Mouse (Mus musculus) forebrain, embryonic 14.5 days (tissue): ENCODE data around the gene Bloc1s1. TPM values are rescaled to one million over a fixed set of nuclear protein-coding genes. Genes with fewer than 3 reads are reported as not detected.

Source experiments
- ATAC-seq: fragments of 200-750 bp; cut with Nextera tagmentation; 2 replicates; pipeline ENCODE4 v1.8.0; 2017; ENCODE audit warnings: mild to moderate bottlenecking, moderate library complexity
- DNase-seq: peaks from one replicate; pipeline ENCODE4 v3.0.0-alpha.2; 2015; ENCODE audit warnings: low spot score
- H3K27ac ChIP-seq: fragments of 300-500 bp; sonication (generic); 2 replicates; pipeline ENCODE4 v1.5.1; 2014; ENCODE audit warnings: low read depth, mild to moderate bottlenecking, control low read depth, low read length, moderate library complexity
- H3K27me3 ChIP-seq: fragments of 300-500 bp; sonication (generic); replicated peaks from 2 replicates; pipeline ENCODE4 v1.6.1; 2014; ENCODE audit warnings: low read length, control low read depth, mixed read lengths; ENCODE audit not compliant: control insufficient read depth, insufficient read depth
- H3K36me3 ChIP-seq: fragments of 300-500 bp; sonication (generic); 2 replicates; pipeline ENCODE4 v1.6.1; 2014; ENCODE audit warnings: low read length, control low read depth; ENCODE audit not compliant: control insufficient read depth, insufficient read depth
- H3K4me1 ChIP-seq: fragments of 300-500 bp; sonication (generic); 2 replicates; pipeline ENCODE4 v1.6.1; 2014; ENCODE audit warnings: antibody characterized with exemption, low read length, control low read depth; ENCODE audit not compliant: control insufficient read depth, insufficient read depth
- H3K4me2 ChIP-seq: fragments of 300-500 bp; sonication (generic); 2 replicates; pipeline ENCODE4 v1.6.1; 2014; ENCODE audit warnings: mild to moderate bottlenecking, control low read depth, low read length
- H3K4me3 ChIP-seq: fragments of 300-500 bp; sonication (generic); 2 replicates; pipeline ENCODE4 v1.5.1; 2014; ENCODE audit warnings: low read depth, low read length, control low read depth
- H3K9ac ChIP-seq: fragments of 300-500 bp; sonication (generic); 2 replicates; pipeline ENCODE4 v1.6.1; 2014; ENCODE audit warnings: mild to moderate bottlenecking, low read length, control low read depth, moderate library complexity
- H3K9me3 ChIP-seq: fragments of 300-500 bp; sonication (generic); replicated peaks from 2 replicates; pipeline ENCODE4 v1.6.1; 2016; ENCODE audit warnings: low read length, control low read depth, mixed read lengths; ENCODE audit not compliant: control insufficient read depth
- WGBS: fragments of 180-500 bp; shearing (Covaris S2); extraction: QIAGEN DNeasy Blood & Tissue Kit; methylation state at CpG from one replicate; pipeline ENCODE4 v1.1.7; 2014; 5-methylcytosine and 5-hydroxymethylcytosine counted together
- polyA plus RNA-seq: library from polyadenylated mRNA; unstranded; fragments of >200 nt; fragmentation: Nextera tagmentation; extraction: Ambion mirVana; gene quantifications from 2 replicates; pipeline ENCODE4 v1.2.1, GENCODE M21; 2014

The Bloc1s1 gene
- polyA plus RNA-seq, 1 experiment from 2014 or later = 295 TPM

DNA sequence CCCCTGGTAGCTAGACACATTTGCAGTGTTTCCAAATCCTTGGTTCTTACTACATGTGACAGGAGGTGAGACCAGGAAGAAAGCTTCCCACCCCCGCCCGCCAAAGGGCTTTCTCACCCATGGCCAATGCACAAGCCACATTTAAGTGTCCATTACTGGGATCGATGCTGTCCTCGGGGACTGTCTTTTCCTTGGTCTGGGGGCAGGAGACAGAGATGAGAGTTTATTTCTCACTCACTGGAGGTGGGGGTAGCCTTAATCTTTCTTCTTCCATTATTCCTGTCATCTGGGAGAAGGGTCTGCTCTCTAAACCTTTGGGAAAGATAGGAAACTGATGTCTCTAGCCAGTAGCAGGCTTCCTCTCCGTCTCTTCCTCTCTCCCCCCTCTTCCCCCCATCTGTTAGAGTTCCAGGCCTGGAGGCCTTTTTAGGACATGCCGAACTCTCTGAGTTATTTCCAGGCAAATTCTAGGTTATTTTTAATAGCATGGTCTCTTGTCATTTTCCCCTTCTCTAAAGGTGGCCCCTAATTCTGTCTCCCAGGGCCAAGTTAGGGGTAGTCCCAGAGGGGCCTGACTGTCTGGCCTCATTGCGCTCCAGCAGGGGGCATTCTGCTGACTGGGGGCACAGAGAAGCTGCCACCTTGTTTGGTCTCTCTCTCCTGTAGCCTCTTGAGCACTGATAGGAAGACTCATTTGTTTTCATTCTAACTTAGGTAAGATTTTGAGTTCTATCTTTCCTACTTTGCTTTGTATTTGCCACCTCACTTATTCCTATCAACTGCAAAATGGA, 11.4 kb upstream of the Bloc1s1 start:
- peaks cover 6% of the 10 kb centered on the region; the same call in 1 of the 2 replicates for H3K4me1 ChIP-seq
- DNase-seq (no peak), ATAC-seq (no peak)
- no peaks in the 10 kb centered on the region for H3K36me3 ChIP-seq
- H3K9me3 ChIP-seq = no peaks in the 10 kb centered on the region
- no peak overlapping the region for H3K4me3 ChIP-seq
- H3K9ac ChIP-seq = no peak overlapping the region
- H3K27ac ChIP-seq = no peak overlapping the region
- 70% methylated on average over 7 of the region's 7 CpGs for WGBS
- peaks cover 41% of the 10 kb centered on the region for H3K27me3 ChIP-seq
- no peak overlapping the region for H3K4me2 ChIP-seq

DNA sequence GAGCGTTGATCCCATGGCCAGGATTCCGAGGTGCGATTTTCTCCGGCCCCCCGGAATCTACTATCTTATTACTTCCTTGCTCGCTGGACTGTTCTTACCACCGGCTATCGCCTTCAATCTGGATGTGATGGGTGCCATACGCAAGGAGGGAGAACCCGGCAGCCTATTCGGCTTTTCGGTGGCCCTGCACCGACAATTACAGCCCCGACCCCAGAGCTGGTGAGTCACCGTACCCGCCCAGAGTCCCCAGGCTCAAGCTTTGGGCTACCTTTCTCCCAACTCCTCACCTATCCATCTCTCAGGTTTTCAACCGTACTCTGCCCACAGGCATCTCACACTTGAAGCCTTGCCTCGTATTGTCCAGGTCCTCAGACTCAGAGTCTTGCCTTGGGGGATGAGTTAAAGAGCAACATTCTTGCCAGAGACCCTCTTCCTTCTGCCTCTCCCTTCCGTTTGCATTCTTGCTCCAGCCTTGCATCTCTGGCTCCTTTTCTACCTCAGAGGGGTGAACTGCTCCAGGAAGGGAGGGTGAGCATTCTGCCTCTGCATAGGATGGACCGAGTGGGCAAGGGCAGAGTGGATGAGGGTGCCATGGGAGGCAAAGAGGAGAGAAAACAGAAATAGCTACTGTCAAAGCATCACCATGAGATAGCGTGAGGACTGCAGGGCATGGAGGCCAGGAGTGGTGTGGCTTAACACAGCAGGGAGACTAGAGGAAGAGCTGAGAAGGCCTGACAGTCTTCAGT, 10.3 kb upstream of the Bloc1s1 start:
- H3K4me1 ChIP-seq = peaks cover 6% of the 10 kb centered on the region; the same call in 1 of the 2 replicates
- no peaks in the 10 kb centered on the region for H3K9me3 ChIP-seq
- H3K4me3 ChIP-seq = peak overlapping the region; percentile 38
- peak overlapping the region; percentile 54 for H3K9ac ChIP-seq
- ATAC-seq = peak; percentile 35
- H3K4me2 ChIP-seq = peak overlapping the region; percentile 69
- H3K36me3 ChIP-seq = no peaks in the 10 kb centered on the region
- H3K27ac ChIP-seq = no peak overlapping the region
- peaks cover 41% of the 10 kb centered on the region for H3K27me3 ChIP-seq
- no peak for DNase-seq
- 2% methylated on average over 21 of the region's 21 CpGs for WGBS

DNA sequence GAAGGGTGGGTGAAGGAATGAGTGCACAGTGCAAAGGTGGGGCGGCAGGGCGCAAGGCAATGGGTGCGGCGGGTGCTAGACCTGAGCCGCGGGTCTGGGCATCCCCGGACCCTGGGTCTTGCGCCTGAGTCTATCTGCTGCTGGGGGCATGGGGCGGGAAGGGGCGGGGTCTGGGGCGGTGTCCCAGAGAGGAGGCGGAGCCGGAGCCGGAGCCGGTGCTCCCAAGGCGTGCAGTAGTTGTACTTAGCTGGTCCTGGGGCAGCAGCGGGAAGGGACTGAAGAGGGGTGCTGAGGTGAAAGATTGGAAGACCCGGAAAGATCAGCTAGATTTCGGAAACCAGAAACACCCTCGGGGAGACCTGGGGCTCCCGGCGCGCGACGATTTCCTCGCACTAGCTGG, 9.7 kb upstream of the Bloc1s1 start, which contains the start of gene Itga7:
Itga7 (plus strand) TSS at position 245 of the 400 bp plus-strand sequence.
- under 1% methylated on average over 26 of the region's 26 CpGs for WGBS
- Histone ChIP-seq H3K27ac (no peak within 1 kb of the TSS), H3K36me3 (no peaks in the 10 kb centered on the region), H3K9ac (peak within 1 kb of the TSS; percentile 54), H3K4me2 (peak within 1 kb of the TSS; percentile 69), H3K4me1 (peaks cover 6% of the 10 kb centered on the region; the same call in 1 of the 2 replicates), H3K9me3 (no peaks in the 10 kb centered on the region), H3K4me3 (peak within 1 kb of the TSS; percentile 38), H3K27me3 (peaks cover 41% of the 10 kb centered on the region)
- ATAC-seq (peak; percentile 77), DNase-seq (peak; percentile 41)

DNA sequence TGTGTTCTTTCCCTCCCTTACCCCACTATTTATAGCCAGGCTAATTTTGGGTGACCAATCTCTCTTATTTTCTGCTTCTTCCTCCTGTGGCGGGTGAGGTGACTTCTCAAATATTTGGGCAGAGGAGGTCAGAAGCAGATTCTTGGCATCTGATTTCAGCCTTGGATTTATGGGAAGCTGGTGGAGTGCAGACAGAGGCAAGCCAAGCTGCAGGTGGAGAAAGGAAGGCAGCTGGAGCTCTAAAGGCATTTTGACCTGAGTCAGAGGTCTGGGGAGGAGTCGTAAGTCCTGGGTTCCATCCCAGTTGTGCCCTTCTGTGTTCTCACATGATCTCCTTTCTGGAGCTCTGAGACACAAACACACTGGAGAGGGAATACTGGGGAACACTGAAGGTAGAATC, 7.6 kb upstream of the Bloc1s1 start:
- ATAC-seq (no peak), DNase-seq (no peak)
- H3K27me3 ChIP-seq = peaks cover 41% of the 10 kb centered on the region
- no peaks in the 10 kb centered on the region for H3K36me3 ChIP-seq
- peaks cover 10% of the 10 kb centered on the region; the same call in 1 of the 2 replicates for H3K4me1 ChIP-seq
- H3K9ac ChIP-seq = no peak overlapping the region
- WGBS = 75% methylated on average over 2 of the region's 2 CpGs
- H3K27ac ChIP-seq = no peak overlapping the region
- no peak overlapping the region for H3K4me3 ChIP-seq
- H3K4me2 ChIP-seq = no peak overlapping the region
- no peaks in the 10 kb centered on the region for H3K9me3 ChIP-seq

DNA sequence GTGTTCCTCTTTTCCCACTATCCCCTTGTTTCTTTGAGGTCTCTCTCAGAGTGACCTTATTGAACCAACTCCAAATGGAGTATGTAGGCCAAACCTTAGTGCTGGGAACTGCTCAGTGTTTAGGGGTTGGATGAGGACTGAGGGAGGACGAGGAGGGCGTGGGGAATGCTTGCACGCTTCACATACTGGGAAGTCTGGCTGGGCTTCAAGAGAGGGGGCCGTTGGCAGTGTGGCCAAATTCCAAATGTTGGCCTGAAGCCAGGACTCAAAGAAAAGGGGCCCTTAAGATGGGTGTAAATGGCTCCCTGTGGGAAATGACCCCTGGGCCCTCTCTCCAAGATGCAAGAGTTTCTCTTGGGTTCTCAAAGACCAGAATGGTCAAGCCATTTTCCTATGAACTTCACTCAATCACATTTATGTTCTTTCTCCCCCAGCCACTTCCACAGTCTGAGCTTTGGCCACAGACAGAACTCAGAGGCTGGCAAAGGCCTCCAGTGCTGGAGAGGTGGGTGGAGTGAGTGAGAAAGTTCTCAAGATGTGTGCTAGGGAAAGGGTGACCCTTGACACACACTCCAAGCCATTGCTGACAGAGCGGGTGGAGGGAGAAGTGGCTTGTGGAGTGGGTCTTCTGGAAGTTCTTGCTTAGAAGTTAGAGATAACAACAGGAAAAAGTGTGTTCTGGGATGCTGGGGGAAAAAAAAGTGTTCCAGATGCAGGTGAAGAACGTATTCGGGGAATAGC, 6.0 kb upstream of the Bloc1s1 start:
- no peak overlapping the region for H3K27ac ChIP-seq
- no peaks in the 10 kb centered on the region for H3K36me3 ChIP-seq
- H3K4me3 ChIP-seq = no peak overlapping the region
- peaks cover 31% of the 10 kb centered on the region for H3K27me3 ChIP-seq
- ATAC-seq (no peak; the same call in 1 of the 2 replicates), DNase-seq (peak; percentile 41)
- H3K9me3 ChIP-seq = no peaks in the 10 kb centered on the region
- H3K9ac ChIP-seq = no peak overlapping the region
- H3K4me1 ChIP-seq = peaks cover 10% of the 10 kb centered on the region; the same call in 1 of the 2 replicates
- 48% methylated on average over 7 of the region's 7 CpGs for WGBS
- no peak overlapping the region for H3K4me2 ChIP-seq

DNA sequence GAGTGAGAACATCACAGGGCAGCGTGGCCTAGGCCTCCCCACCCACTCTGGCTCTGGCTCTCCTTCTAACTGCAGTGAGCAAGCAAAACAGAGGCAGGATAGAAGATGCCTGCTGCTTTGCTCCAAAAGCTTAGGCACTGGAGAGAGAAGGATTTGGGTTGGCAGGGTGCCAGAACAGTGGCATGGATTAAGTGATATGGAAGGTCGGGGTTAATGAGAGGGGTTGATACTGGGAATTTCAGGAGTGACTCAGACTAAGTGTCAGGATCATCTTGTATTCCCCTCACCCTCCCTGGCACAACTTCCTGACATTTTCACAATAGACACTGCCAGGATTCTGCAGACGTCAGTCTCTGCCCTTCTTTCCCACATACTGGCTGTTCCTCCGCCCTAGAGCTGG, 4.5 kb upstream of the Bloc1s1 start:
- Histone ChIP-seq H3K9ac (no peak overlapping the region), H3K4me3 (no peak overlapping the region), H3K9me3 (no peaks in the 10 kb centered on the region), H3K36me3 (no peaks in the 10 kb centered on the region), H3K4me2 (no peak overlapping the region), H3K27ac (no peak overlapping the region), H3K4me1 (peaks cover 12% of the 10 kb centered on the region), H3K27me3 (peaks cover 21% of the 10 kb centered on the region)
- ATAC-seq = no peak
- peak; percentile 46 for DNase-seq
- 11% methylated on average over 4 of the region's 4 CpGs for WGBS

DNA sequence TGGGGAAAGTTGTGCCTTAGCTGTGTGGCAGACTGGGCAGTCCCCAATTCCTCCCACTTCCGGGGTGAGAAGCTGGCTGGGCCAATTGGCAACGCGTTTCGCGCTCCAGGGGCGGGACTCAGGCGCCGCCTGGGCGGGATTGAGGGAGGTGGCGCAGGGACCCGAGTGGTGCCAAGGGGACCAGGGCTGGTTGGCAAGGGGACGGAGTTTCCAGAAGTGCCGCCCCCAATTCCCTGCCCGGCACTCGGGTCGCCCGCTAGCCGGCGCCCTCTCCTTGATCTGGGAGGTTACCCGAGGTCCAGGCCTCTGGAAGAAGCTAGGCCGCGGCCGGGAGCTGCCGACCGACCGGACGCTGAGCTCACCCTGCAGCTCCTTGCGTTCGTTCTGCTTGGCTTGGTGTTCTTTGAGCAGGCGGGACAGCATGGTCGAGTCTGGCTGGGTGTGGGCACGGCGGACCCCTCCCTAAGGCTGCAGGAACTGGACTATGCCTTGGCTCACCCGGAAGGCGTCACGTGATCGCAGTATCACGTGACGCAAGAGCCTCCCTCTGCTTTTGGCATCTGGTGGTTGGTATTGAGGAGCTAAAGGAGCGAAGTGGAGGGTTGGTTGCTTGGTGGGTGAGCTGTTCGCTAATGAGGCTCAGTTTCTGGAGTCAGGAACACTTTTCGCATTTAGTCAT, 683 bp downstream of the Bloc1s1 start:
- ATAC-seq (peak; percentile 99), DNase-seq (peak; percentile 97)
- Histone ChIP-seq H3K4me3 (peak overlapping the region; percentile 63), H3K9me3 (no peaks in the 10 kb centered on the region), H3K9ac (peak overlapping the region; percentile 73), H3K4me2 (peak overlapping the region; percentile 62), H3K27ac (peak overlapping the region; percentile 86), H3K4me1 (peaks cover 18% of the 10 kb centered on the region), H3K27me3 (no peaks in the 10 kb centered on the region), H3K36me3 (0 out of 2 replicates have a peak, but pooled peaks cover under 1% of the 10 kb centered on the region)
- WGBS = 0% methylated on average over 42 of the region's 42 CpGs

DNA sequence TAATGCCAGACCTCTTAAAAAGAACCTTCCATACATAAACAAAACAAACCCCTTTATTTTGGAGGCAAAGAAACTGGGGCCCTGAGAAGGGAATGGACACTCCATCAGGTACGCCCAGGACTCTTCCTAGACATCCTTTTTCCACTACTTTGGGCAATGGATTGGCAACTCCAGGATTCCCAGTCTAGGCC, 1.1 kb downstream of the Bloc1s1 start, which contains the start of gene Rdh5:
Rdh5 (minus strand) TSS at position 67 of the 191 bp plus-strand sequence.
- Histone ChIP-seq H3K9me3 (no peaks in the 10 kb centered on the region), H3K4me3 (peak within 1 kb of the TSS; percentile 63), H3K36me3 (peaks cover 4% of the 10 kb centered on the region; the same call in 1 of the 2 replicates), H3K27ac (peak within 1 kb of the TSS; percentile 86), H3K4me2 (peak within 1 kb of the TSS; percentile 62), H3K9ac (peak within 1 kb of the TSS; percentile 73), H3K4me1 (peaks cover 15% of the 10 kb centered on the region), H3K27me3 (no peaks in the 10 kb centered on the region)
- WGBS = 13% methylated on average over 1 of the region's 1 CpGs
- DNase-seq = no peak
- no peak for ATAC-seq
